Mouse (Mus musculus) ES-Bruce4 (cell line): ENCODE data around the gene Inpp5a. TPM values are rescaled to one million over a fixed set of nuclear protein-coding genes. Genes with fewer than 3 reads are reported as not detected.

Source experiments
- H3K27ac ChIP-seq: 2 replicates; pipeline ENCODE4 v1.5.1; 2012; ENCODE audit warnings: low read length, inconsistent platforms; ENCODE audit not compliant: insufficient read depth
- H3K27me3 ChIP-seq: 2 replicates; pipeline ENCODE4 v1.6.1; 2012; ENCODE audit warnings: mild to moderate bottlenecking, low read length, inconsistent platforms; ENCODE audit not compliant: control insufficient read depth, poor library complexity, insufficient read depth, severe bottlenecking
- H3K36me3 ChIP-seq: 2 replicates; pipeline ENCODE4 v1.6.1; 2012; ENCODE audit warnings: inconsistent platforms, mild to moderate bottlenecking, low read length, moderate library complexity; ENCODE audit not compliant: control insufficient read depth, poor library complexity, insufficient read depth, severe bottlenecking
- H3K4me1 ChIP-seq: one replicate; pipeline ENCODE4 v1.8.1; 2011; ENCODE audit warnings: low read length; ENCODE audit not compliant: control insufficient read depth, insufficient read depth
- H3K4me3 ChIP-seq: 2 replicates; pipeline ENCODE4 v1.5.1; 2011; ENCODE audit warnings: low read depth, mild to moderate bottlenecking, low read length
- H3K9ac ChIP-seq: 2 replicates; pipeline ENCODE4 v1.6.1; 2012; ENCODE audit warnings: low read depth, mild to moderate bottlenecking, inconsistent platforms; ENCODE audit not compliant: poor library complexity, severe bottlenecking
- H3K9me3 ChIP-seq: replicated peaks from 2 replicates; pipeline ENCODE4 v1.6.1; 2012; ENCODE audit warnings: mild to moderate bottlenecking, low read length, inconsistent platforms; ENCODE audit not compliant: control insufficient read depth, poor library complexity, insufficient read depth, severe bottlenecking
- CTCF ChIP-seq: IDR thresholded peaks from one replicate; pipeline ENCODE4 v1.8.1; 2011; ENCODE audit warnings: low read depth, low read length
- EP300 ChIP-seq: IDR thresholded peaks from 2 replicates; pipeline ENCODE4 v1.6.1; 2011; ENCODE audit warnings: low read depth, low read length; ENCODE audit not compliant: insufficient read depth
- POLR2A ChIP-seq: IDR thresholded peaks from one replicate; pipeline ENCODE4 v1.8.1; 2011; ENCODE audit warnings: low read length; ENCODE audit not compliant: insufficient read depth
- polyA plus RNA-seq: library from polyadenylated mRNA; stranded (reverse); fragments of >200 nt; gene quantifications from 2 replicates; pipeline ENCODE4 v1.2.4, GENCODE M21; 2011; ENCODE audit warnings: low read depth; ENCODE audit not compliant: missing spikeins, insufficient read depth, insufficient read length

Inpp5a gene
- polyA plus RNA-seq, 1 experiment: 37.6 TPM

DNA sequence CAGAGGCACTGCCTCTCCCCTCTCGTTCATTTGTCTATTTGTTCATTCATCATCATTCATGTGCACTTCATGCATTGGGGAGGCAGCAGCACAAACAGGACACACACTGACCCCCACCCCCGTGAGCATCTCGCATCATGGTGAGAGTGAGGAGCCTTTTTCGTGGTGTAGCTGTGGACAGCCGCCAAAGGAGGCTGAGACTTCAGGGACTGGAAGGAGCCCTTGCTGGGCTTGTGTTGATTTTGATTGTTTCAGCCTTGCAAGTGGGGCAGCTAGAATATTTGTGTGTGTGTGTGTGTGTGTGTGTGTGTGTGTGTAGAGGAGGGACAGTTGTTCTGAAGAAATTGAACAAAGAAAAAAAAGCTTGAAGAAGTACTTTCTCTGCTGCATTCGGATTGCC, 67.8 kb downstream of the Inpp5a start:
- Histone ChIP-seq H3K4me3 (no peak overlapping the region), H3K36me3 (no peaks in the 10 kb centered on the region), H3K4me1 (no peaks in the 10 kb centered on the region), H3K9ac (no peak overlapping the region), H3K27me3 (no peaks in the 10 kb centered on the region), H3K9me3 (no peaks in the 10 kb centered on the region), H3K27ac (no peak overlapping the region)
- TF ChIP-seq CTCF: no peak
- no peak for TF ChIP-seq POLR2A
- no peak for TF ChIP-seq EP300

- TF ChIP-seq EP300 (no peak), POLR2A (no peak), CTCF (no peak)
- H3K27me3 ChIP-seq: no peaks in the 10 kb centered on the region
- no peaks in the 10 kb centered on the region for H3K36me3 ChIP-seq
- no peaks in the 10 kb centered on the region for H3K9me3 ChIP-seq
- no peak overlapping the region for H3K27ac ChIP-seq
- H3K9ac ChIP-seq: no peak overlapping the region
- H3K4me3 ChIP-seq: no peak overlapping the region
- H3K4me1 ChIP-seq: no peaks in the 10 kb centered on the region
Measured at GRCm38 (mm10) chr7:139461344-139461743, 72.4 kb downstream of the Inpp5a start.

DNA sequence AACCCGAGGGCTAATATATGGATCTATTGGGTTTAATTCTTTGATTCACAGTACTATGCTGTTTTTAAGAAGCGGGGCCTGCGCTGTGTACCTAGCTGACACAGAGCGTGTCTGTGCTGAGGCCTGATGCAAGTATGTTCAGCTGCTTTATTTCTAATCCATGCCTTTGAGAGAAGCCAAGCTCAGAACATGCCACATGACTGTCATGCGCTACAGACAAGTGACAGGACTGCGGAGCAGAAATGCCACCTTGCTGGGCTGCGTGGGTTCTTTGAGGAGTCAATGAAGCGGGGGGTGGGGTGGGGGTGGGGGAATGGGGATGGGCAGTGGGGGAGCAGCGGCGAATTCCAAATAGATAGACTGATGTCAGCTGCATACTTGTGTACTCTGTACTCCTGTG, 73.2 kb downstream of the Inpp5a start:
- H3K36me3 ChIP-seq: no peaks in the 10 kb centered on the region

GRCm38 (mm10) chr7:139465538-139465937, 76.6 kb downstream of the Inpp5a start:
- H3K9me3 ChIP-seq: no peaks in the 10 kb centered on the region
- no peaks in the 10 kb centered on the region for H3K4me1 ChIP-seq
- no peaks in the 10 kb centered on the region for H3K27me3 ChIP-seq
- no peak for TF ChIP-seq EP300
- H3K27ac ChIP-seq: no peak overlapping the region
- H3K36me3 ChIP-seq: no peaks in the 10 kb centered on the region
- H3K4me3 ChIP-seq: no peak overlapping the region
- H3K9ac ChIP-seq: no peak overlapping the region

More for the DNA sequence above, 73.2 kb downstream of the Inpp5a start:
- Histone ChIP-seq H3K27ac (no peak overlapping the region), H3K4me1 (no peaks in the 10 kb centered on the region), H3K27me3 (no peaks in the 10 kb centered on the region), H3K4me3 (no peak overlapping the region), H3K9me3 (no peaks in the 10 kb centered on the region), H3K9ac (no peak overlapping the region)
- no peak for TF ChIP-seq EP300
- no peak for TF ChIP-seq POLR2A
- no peak for TF ChIP-seq CTCF

DNA sequence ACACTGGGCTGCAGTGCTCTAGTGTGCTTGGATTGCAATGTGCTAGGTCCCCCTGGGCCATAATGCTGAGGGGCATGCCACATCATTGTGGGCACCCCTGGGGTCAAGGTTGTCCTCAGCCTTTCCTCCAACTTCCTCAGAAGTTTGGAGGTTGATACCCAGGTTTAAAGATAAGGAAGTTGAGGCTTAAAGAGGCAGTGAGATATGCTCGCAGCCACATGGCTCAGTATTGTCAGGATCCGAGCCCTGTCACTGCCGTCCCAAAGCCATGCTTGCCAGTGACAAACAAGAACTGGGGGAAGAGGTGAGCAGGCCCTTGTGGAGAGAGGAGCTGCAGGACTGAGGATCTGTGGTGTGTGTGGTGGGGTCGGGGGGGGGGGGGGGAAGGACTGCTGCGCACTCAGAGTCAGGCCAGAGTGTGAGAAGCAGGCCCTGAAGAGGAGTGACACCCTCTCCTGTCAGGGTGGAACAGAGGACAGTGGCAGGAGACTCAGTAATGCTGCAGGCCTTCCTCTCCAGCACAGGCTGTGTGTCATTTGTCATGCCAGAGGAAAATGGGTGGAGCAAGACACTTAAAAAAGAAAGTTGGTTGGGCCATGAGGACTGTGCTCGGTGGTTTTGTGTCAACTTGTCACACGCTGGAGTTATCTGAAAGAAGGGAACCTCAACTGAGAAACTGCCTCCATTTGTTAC, 77.7 kb downstream of the Inpp5a start:
- H3K4me3 ChIP-seq: no peak overlapping the region
- no peaks in the 10 kb centered on the region for H3K27me3 ChIP-seq
- H3K9ac ChIP-seq: no peak overlapping the region
- TF ChIP-seq POLR2A: no peak
- TF ChIP-seq CTCF: no peak
- TF ChIP-seq EP300: no peak
- H3K4me1 ChIP-seq: no peaks in the 10 kb centered on the region
- H3K36me3 ChIP-seq: no peaks in the 10 kb centered on the region
- no peak overlapping the region for H3K27ac ChIP-seq
- no peaks in the 10 kb centered on the region for H3K9me3 ChIP-seq

DNA sequence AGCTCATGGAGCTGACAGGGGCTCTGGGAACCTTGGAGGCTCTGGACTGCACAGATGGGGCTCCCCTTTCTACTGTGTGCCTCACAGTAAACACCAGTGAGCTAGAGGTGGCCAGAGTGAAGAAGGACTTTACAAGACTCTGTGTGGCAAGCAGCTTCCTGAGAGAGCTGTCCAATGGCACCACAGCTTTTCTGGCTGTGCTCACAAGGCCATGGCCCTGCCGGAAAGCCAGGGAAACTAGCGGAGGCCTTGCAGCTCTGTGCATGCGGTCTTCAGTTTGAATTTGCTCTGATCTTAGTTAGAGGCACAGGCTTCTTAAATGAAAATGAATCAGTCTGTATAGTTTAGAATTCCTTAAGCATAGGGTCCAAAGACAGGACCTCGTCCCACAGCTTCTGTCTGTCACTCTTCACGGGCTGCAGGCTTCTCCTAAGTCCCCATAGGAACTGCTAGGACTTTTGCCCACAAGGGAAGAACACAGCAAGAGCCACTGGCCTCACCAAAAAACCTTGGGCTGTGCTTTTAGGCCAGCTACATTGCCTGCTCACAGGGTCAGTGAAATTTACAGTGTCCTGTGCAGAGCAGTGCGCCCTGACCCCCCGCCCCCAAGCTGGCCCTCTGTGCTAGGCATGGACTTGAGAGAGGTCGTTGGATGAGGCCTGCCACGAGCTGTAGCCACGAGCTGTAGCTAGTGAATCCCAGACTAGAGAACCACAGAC, 78.4 kb downstream of the Inpp5a start:
- Histone ChIP-seq H3K27me3 (no peaks in the 10 kb centered on the region), H3K4me1 (no peaks in the 10 kb centered on the region), H3K36me3 (no peaks in the 10 kb centered on the region), H3K4me3 (no peak overlapping the region), H3K27ac (no peak overlapping the region), H3K9me3 (no peaks in the 10 kb centered on the region), H3K9ac (no peak overlapping the region)
- no peak for TF ChIP-seq POLR2A
- TF ChIP-seq CTCF: no peak
- TF ChIP-seq EP300: no peak
